Mouse (Mus musculus) retina, postnatal 1 day (tissue): ENCODE results near the gene Ltc4s.

ENCODE experiments used
- DNase-seq: peaks from one replicate; pipeline ENCODE4 v3.0.0-alpha.2; 2012

Ltc4s gene

GRCm38 (mm10) chr11:50245269-50245668 lies 6.9 kb upstream of the Ltc4s start:
- no peak for DNase-seq

GRCm38 (mm10) chr11:50243926-50244325 lies 5.5 kb upstream of the Ltc4s start:
- DNase-seq: no peak

- no peak for DNase-seq
These were observed 2.0 kb upstream of the Ltc4s start for GRCm38 (mm10) chr11:50240235-50240911.

GRCm38 (mm10) chr11:50238821-50239791 lies 690 bp upstream of the Ltc4s start:
- DNase-seq: no peak

GRCm38 (mm10) chr11:50236937-50237835 lies 1.2 kb downstream of the Ltc4s start:
- no peak for DNase-seq

- DNase-seq: peak; percentile 94
These were observed 1.9 kb downstream of the Ltc4s start for GRCm38 (mm10) chr11:50236540-50236936.

- no peak for DNase-seq
These were observed 3.8 kb downstream of the Ltc4s start for GRCm38 (mm10) chr11:50234606-50235005.

- DNase-seq: no peak
These were observed 4.4 kb downstream of the Ltc4s start for GRCm38 (mm10) chr11:50233993-50234392.

- no peak for DNase-seq
These were observed 5.4 kb downstream of the Ltc4s start for GRCm38 (mm10) chr11:50233022-50233421.

GRCm38 (mm10) chr11:50231411-50231810 lies 7.0 kb downstream of the Ltc4s start:
- peak; percentile 87 for DNase-seq

GRCm38 (mm10) chr11:50230481-50231304 lies 7.7 kb downstream of the Ltc4s start:
- DNase-seq: no peak

GRCm38 (mm10) chr11:50229252-50229910 lies 9.0 kb downstream of the Ltc4s start:
- DNase-seq: no peak

GRCm38 (mm10) chr11:50228772-50229171 lies 9.6 kb downstream of the Ltc4s start:
- no peak for DNase-seq

GRCm38 (mm10) chr11:50227736-50228135 lies 10.7 kb downstream of the Ltc4s start:
- DNase-seq: no peak

GRCm38 (mm10) chr11:50227226-50227625 lies 11.2 kb downstream of the Ltc4s start:
- no peak for DNase-seq

- no peak for DNase-seq
These were observed 12.0 kb downstream of the Ltc4s start for GRCm38 (mm10) chr11:50226406-50226805.

- DNase-seq: peak; percentile 55
These were observed 12.6 kb downstream of the Ltc4s start for GRCm38 (mm10) chr11:50225611-50226378.

- peak; percentile 87 for DNase-seq
These were observed 13.5 kb downstream of the Ltc4s start for GRCm38 (mm10) chr11:50224671-50225530.
